In the genomic region with DNA sequence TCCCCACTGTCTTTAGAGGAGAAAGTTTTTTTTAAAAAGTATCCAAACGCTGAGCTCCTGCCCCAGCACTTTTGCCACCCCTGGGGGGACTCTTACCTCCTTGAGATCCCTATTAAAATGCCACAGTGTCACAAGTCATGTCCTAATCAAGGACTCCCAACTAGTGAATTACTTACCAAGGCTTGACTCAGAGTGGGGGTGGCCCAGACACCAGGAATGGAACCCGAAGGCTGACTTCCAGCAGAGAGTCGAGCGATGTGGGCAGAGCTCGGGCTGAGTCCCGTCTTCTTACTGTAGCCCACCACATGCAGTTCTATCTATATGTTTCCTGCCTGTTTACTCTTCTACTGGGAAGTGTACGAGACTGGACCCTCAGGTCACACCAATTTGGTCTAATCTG, we compare ENCODE assay signal across 22 mouse cellular contexts. TPM values are rescaled to one million over a fixed set of nuclear protein-coding genes. Genes with fewer than 3 reads are reported as not detected.
DNase-seq lines count a peak whose midpoint lies in the region; ATAC-seq lines count a peak whose summit lies in the region.
"Had no signal": no experiment of that assay in that cellular context is flagged by ENCODE, and none has a peak within 500 bp of the region (broad histone marks: within the 10 kb centered on the region; RNA-seq: fewer than 3 reads in every experiment).

No protein-coding gene starts in this region.

- no peaks in the 10 kb centered on the region for H3K27me3 ChIP-seq in heart, embryonic 15.5 days
- H3K27me3 ChIP-seq in lung, embryonic 15.5 days: no peaks in the 10 kb centered on the region
- H3K27me3 ChIP-seq in limb, embryonic 10.5 days (ENCODE audit: low read depth, poor library complexity, severe bottlenecking): peaks cover 16% of the 10 kb centered on the region; the same call in 1 of the 2 replicates
- H3K27me3 ChIP-seq: forebrain, embryonic 12.5 days; midbrain, embryonic 12.5 days; neural tube, embryonic 15.5 days had no signal

- no peaks in the 10 kb centered on the region for H3K36me3 ChIP-seq in heart, embryonic 15.5 days
- H3K36me3 ChIP-seq in lung, embryonic 15.5 days: no peaks in the 10 kb centered on the region
- H3K36me3 ChIP-seq in limb, embryonic 10.5 days: no peaks in the 10 kb centered on the region
- H3K36me3 ChIP-seq: forebrain, embryonic 12.5 days; liver, embryonic 12.5 days; midbrain, embryonic 12.5 days; neural tube, embryonic 15.5 days had no signal

- no peak overlapping the region for H3K9ac ChIP-seq in heart, embryonic 15.5 days
- no peak overlapping the region for H3K9ac ChIP-seq in lung, embryonic 15.5 days
- H3K9ac ChIP-seq: forebrain, embryonic 12.5 days; liver, embryonic 12.5 days; midbrain, embryonic 12.5 days; neural tube, embryonic 15.5 days had no signal

- WGBS in heart, embryonic 15.5 days: 49% methylated on average over 7 of the region's 7 CpGs
- WGBS in lung, embryonic 15.5 days: 52% methylated on average over 7 of the region's 7 CpGs
- WGBS in limb, embryonic 10.5 days: 63% methylated on average over 7 of the region's 7 CpGs

- no peak overlapping the region for H3K4me3 ChIP-seq in heart, embryonic 15.5 days
- H3K4me3 ChIP-seq in lung, embryonic 15.5 days: no peak overlapping the region
- no peak overlapping the region for H3K4me3 ChIP-seq in limb, embryonic 10.5 days
- H3K4me3 ChIP-seq: forebrain, embryonic 12.5 days; left cerebral cortex, adult 2 months; liver, embryonic 12.5 days; midbrain, embryonic 12.5 days; myocyte; neural tube, embryonic 15.5 days had no signal

- H3K27ac ChIP-seq in heart, embryonic 15.5 days: peak overlapping the region; percentile 64
- H3K27ac ChIP-seq in lung, embryonic 15.5 days: peak overlapping the region; percentile 76
- H3K27ac ChIP-seq in limb, embryonic 10.5 days: peak overlapping the region; percentile 64
- H3K27ac ChIP-seq: forebrain, embryonic 12.5 days; left cerebral cortex, adult 2 months; liver, embryonic 12.5 days; midbrain, embryonic 12.5 days; neural tube, embryonic 15.5 days had no signal

- no peaks in the 10 kb centered on the region for H3K9me3 ChIP-seq in heart, embryonic 15.5 days (replicated peaks)
- no peaks in the 10 kb centered on the region for H3K9me3 ChIP-seq in lung, embryonic 15.5 days
- no peaks in the 10 kb centered on the region for H3K9me3 ChIP-seq in limb, embryonic 10.5 days (replicated peaks)
- H3K9me3 ChIP-seq: forebrain, embryonic 12.5 days; liver, embryonic 12.5 days; midbrain, embryonic 12.5 days; neural tube, embryonic 15.5 days had no signal

- ATAC-seq in heart, embryonic 15.5 days (replicated peaks; ENCODE audit: insufficient number of reproducible peaks, insufficient read depth, low FRiP score, low read depth): no peak
- ATAC-seq in lung, embryonic 15.5 days (ENCODE audit: borderline replicate concordance, extremely low read depth, low FRiP score, low TSS enrichment): no peak
- ATAC-seq: liver, embryonic 12.5 days had no signal

- H3K4me1 ChIP-seq in heart, embryonic 15.5 days (replicated peaks): peaks cover 27% of the 10 kb centered on the region
- H3K4me1 ChIP-seq in lung, embryonic 15.5 days: peaks cover 46% of the 10 kb centered on the region
- peaks cover 40% of the 10 kb centered on the region for H3K4me1 ChIP-seq in limb, embryonic 10.5 days
- H3K4me1 ChIP-seq: liver, embryonic 12.5 days; midbrain, embryonic 12.5 days had no signal

- H3K4me2 ChIP-seq in heart, embryonic 15.5 days: no peak overlapping the region
- H3K4me2 ChIP-seq in lung, embryonic 15.5 days: no peak overlapping the region
- H3K4me2 ChIP-seq: forebrain, embryonic 12.5 days; liver, embryonic 12.5 days; midbrain, embryonic 12.5 days; neural tube, embryonic 15.5 days had no signal

- DNase-seq in adrenal gland, postnatal 10 days: peak; percentile 18
- no peak for DNase-seq in adrenal gland, postnatal 4 days (ENCODE audit: low spot score in 2 of 2)
- DNase-seq in heart, postnatal 4 days: no peak
- DNase-seq in lung, postnatal 10 days: no peak
- DNase-seq in limb, embryonic 10.5 days (ENCODE audit: low spot score): no peak
- DNase-seq in layer of hippocampus, adult 8-10 months (ENCODE audit: low spot score in 2 of 2): no peak
- DNase-seq: cerebellum, adult 9-10 months; gastrocnemius, postnatal 14 days; kidney, postnatal 10 days; lung, postnatal 14 days; thymus, postnatal 4 days had no signal

RNA-seq across cellular contexts. Expression of a gene that starts 30.5 kb away (rescaled TPM):
- total RNA-seq in adrenal gland, postnatal 10 days (2021): not detected
- under 1 TPM; 0.40 to 0.56 TPM for total RNA-seq in adrenal gland, postnatal 4 days (2021)
- 5.8 TPM in 2 replicates for polyA plus RNA-seq in heart, embryonic 15.5 days (2015; fragmentation: Nextera tagmentation; extraction: Ambion mirVana)
- 1 to 10 TPM in 1 of 2 experiments, under 1 TPM in 1; 0.69 to 1.0 TPM for total RNA-seq in heart, postnatal 4 days (2021)
- polyA plus RNA-seq in lung, embryonic 15.5 days (2015; fragmentation: Nextera tagmentation; extraction: Ambion mirVana): 14.5 and 15.0 TPM in 2 replicates
- polyA plus RNA-seq in limb, embryonic 10.5 days (2016; fragmentation: Nextera tagmentation; extraction: Ambion mirVana): 7.7 and 10.2 TPM in 2 replicates
- total RNA-seq in layer of hippocampus, adult 8-10 months (2022): not detected
- total RNA-seq: gastrocnemius, postnatal 14 days; hematopoietic stem cell, adult 5-6 weeks; left cerebral cortex, adult 2 months; MEL had no signal
- polyA plus RNA-seq: cortical plate, adult 2 months had no signal
